16 mouse cellular contexts compared by ENCODE assay signal in the genomic region with DNA sequence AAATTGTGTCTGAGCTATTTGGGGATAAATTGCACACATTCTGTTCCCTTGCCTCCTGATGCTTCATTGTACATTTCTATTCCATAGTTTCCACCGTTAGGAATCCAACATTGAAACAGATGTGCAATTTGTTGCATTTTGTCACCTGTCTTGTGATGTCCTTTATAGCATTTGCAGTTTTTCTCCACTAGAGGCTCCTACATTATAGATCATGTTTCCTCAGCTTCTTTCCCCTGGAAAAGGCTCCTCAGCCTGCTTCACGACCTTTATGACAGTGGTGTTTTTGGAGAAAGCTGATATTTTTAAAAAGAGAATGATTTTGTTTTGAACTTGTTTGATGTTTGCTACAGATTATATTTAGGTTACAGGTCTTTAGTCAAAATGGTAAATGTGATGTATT. TPM values are rescaled to one million over a fixed set of nuclear protein-coding genes. Genes with fewer than 3 reads are reported as not detected.
DNase-seq lines count a peak whose midpoint lies in the region; ATAC-seq and TF ChIP-seq lines count a peak whose summit lies in the region.
"Had no signal": no experiment of that assay in that cellular context is flagged by ENCODE, and none has a peak within 500 bp of the region (broad histone marks: within the 10 kb centered on the region; RNA-seq: fewer than 3 reads in every experiment).

No protein-coding gene starts in this region.

- H3K4me2 ChIP-seq in liver, embryonic 11.5 days: no peak overlapping the region

- peak; percentile 72 for TF ChIP-seq CTCF in gastrocnemius, adult 2 months (IDR thresholded peaks at IDR 0.05)
- TF ChIP-seq CTCF in liver, adult 2 months (IDR thresholded peaks at IDR 0.05; ENCODE audit: low read depth, low read length): no peak

- H3K27ac ChIP-seq in gastrocnemius, adult 2 months: no peak overlapping the region
- H3K27ac ChIP-seq in liver, adult 2 months (replicated peaks; ENCODE audit: insufficient read depth, low read depth, low read length): no peak overlapping the region
- no peak overlapping the region for H3K27ac ChIP-seq in liver, embryonic 11.5 days (ENCODE audit: low read depth, low read length)

- DNase-seq in gastrocnemius, adult 2 months: no peak
- no peak for DNase-seq in gastrocnemius, adult 18-20 months (ENCODE audit: low spot score)
- peak; percentile 36 for DNase-seq in liver, adult 2 months (ENCODE audit: extremely low read depth, low read depth, low spot score)
- no peak for DNase-seq in liver, embryonic 11.5 days (ENCODE audit: low spot score)
- peak; percentile 0 for DNase-seq in Muller cell, postnatal 12 days (ENCODE audit: inconsistent ontology term)
- no peak for DNase-seq in thymus, postnatal 25 days
- DNase-seq: cerebellum, postnatal 25 days; gastrocnemius, postnatal 14 days; kidney, adult 18-20 months; layer of hippocampus, adult 9-11 months; right cerebral cortex, postnatal 14 days; thymus, postnatal 36 days had no signal

- no peak for TF ChIP-seq POLR2A in liver, adult 2 months (IDR thresholded peaks at IDR 0.05; ENCODE audit: extremely low read depth, insufficient read depth, low read length)

- no peaks in the 10 kb centered on the region for H3K9me3 ChIP-seq in liver, embryonic 11.5 days (ENCODE audit: control insufficient read depth, low read length)

- H3K27me3 ChIP-seq in liver, adult 2 months (ENCODE audit: control insufficient read depth, insufficient read depth, low read length): no peaks in the 10 kb centered on the region; the same call in 1 of the 2 replicates
- no peaks in the 10 kb centered on the region for H3K27me3 ChIP-seq in liver, embryonic 11.5 days (replicated peaks; ENCODE audit: control insufficient read depth, insufficient read depth, low read length)

- no peak overlapping the region for H3K4me3 ChIP-seq in gastrocnemius, adult 2 months
- H3K4me3 ChIP-seq in liver, adult 2 months (ENCODE audit: insufficient read depth, low read depth, low read length): no peak overlapping the region
- no peak overlapping the region for H3K4me3 ChIP-seq in liver, embryonic 11.5 days (ENCODE audit: low read depth, low read length)

- H3K9ac ChIP-seq in liver, adult 2 months (ENCODE audit: low read depth, low read length): no peak overlapping the region
- H3K9ac ChIP-seq in liver, embryonic 11.5 days (ENCODE audit: low read depth, low read length): no peak overlapping the region

- peaks cover 4% of the 10 kb centered on the region; the same call in 1 of the 2 replicates for H3K4me1 ChIP-seq in liver, adult 2 months (ENCODE audit: control insufficient read depth, insufficient read depth, low read length)
- H3K4me1 ChIP-seq in liver, embryonic 11.5 days (replicated peaks; ENCODE audit: control insufficient read depth, insufficient read depth, low read length): no peaks in the 10 kb centered on the region

- WGBS in liver, adult 2 months: 18% methylated on average over 2 of the region's 2 CpGs
- WGBS in liver, embryonic 11.5 days: 29% methylated on average over 2 of the region's 2 CpGs

- intact Hi-C loops in gastrocnemius, adult 2 months (cut with DNase I): loop anchor here (2.0 kb wide), 1 partner anchor 368 kb away; no protein-coding TSS in a partner anchor

- H3K36me3 ChIP-seq in liver, adult 2 months (ENCODE audit: control insufficient read depth, insufficient read depth, low read length): no peaks in the 10 kb centered on the region
- H3K36me3 ChIP-seq in liver, embryonic 11.5 days (ENCODE audit: control insufficient read depth, insufficient read depth, low read length): no peaks in the 10 kb centered on the region

- H3K79me2 ChIP-seq in liver, adult 2 months (ENCODE audit: control insufficient read depth, insufficient read depth, low read length): no peaks in the 10 kb centered on the region

- no peak for ATAC-seq in liver, embryonic 11.5 days (replicated peaks; ENCODE audit: low FRiP score)
- peak; percentile 81; the same call in 1 of the 2 replicates for ATAC-seq in megakaryocyte-erythroid progenitor cell, adult 5-6 weeks (replicated peaks; ENCODE audit: low FRiP score, low TSS enrichment, poor library complexity, severe bottlenecking)

RNA-seq across cellular contexts. Expression of a gene that starts 18.7 kb away (rescaled TPM):
- total RNA-seq in gastrocnemius, adult 2 months (2021): not detected
- total RNA-seq in gastrocnemius, adult 18-20 months (2021): not detected
- total RNA-seq in liver, adult 2 months (2014; rRNA removed): not detected in 2 replicates
- not detected in 2 replicates for polyA plus RNA-seq in liver, adult 2 months (2012; rRNA removed)
- not detected in 2 replicates for polyA plus RNA-seq in liver, embryonic 11.5 days (2014; fragmentation: Nextera tagmentation; extraction: Ambion mirVana)
- not detected in 2 replicates for total RNA-seq in megakaryocyte-erythroid progenitor cell, adult 5-6 weeks (2014; fragmentation: Nextera tagmentation)
- total RNA-seq in megakaryocyte-erythroid progenitor cell, adult 5-6 weeks (2017): not detected in 2 replicates
- total RNA-seq: gastrocnemius, postnatal 14 days; monocyte, adult 5-6 weeks; neutrophil, adult 5-6 weeks had no signal
- polyA plus RNA-seq: heart, embryonic 14.5 days had no signal

RNA-seq across cellular contexts. Expression of a gene that starts 25.1 kb away (rescaled TPM):
- total RNA-seq in gastrocnemius, adult 2 months (2021): 10 to 100 TPM; 37.7 to 58.5 TPM
- 10 to 100 TPM; 52.4 to 56.0 TPM for total RNA-seq in gastrocnemius, adult 18-20 months (2021)
- total RNA-seq in liver, adult 2 months (2014; rRNA removed): 46.7 and 54.1 TPM in 2 replicates
- polyA plus RNA-seq in liver, adult 2 months (2012; rRNA removed): 26.3 and 28.8 TPM in 2 replicates
- polyA plus RNA-seq in liver, embryonic 11.5 days (2014; fragmentation: Nextera tagmentation; extraction: Ambion mirVana): 18.1 and 20.3 TPM in 2 replicates
- 36.5 and 52.3 TPM in 2 replicates for total RNA-seq in megakaryocyte-erythroid progenitor cell, adult 5-6 weeks (2014; fragmentation: Nextera tagmentation)
- total RNA-seq in megakaryocyte-erythroid progenitor cell, adult 5-6 weeks (2017): 19.7 and 91.6 TPM in 2 replicates

RNA-seq across cellular contexts. Expression of a gene that starts 33.8 kb away (rescaled TPM):
- not detected for total RNA-seq in gastrocnemius, adult 2 months (2021)
- not detected for total RNA-seq in gastrocnemius, adult 18-20 months (2021)
- total RNA-seq in liver, adult 2 months (2014; rRNA removed): not detected in 2 replicates
- polyA plus RNA-seq in liver, adult 2 months (2012; rRNA removed): not detected in 2 replicates
- not detected in 2 replicates for polyA plus RNA-seq in liver, embryonic 11.5 days (2014; fragmentation: Nextera tagmentation; extraction: Ambion mirVana)
- total RNA-seq in megakaryocyte-erythroid progenitor cell, adult 5-6 weeks (2014; fragmentation: Nextera tagmentation): not detected in 2 replicates
- not detected in 2 replicates for total RNA-seq in megakaryocyte-erythroid progenitor cell, adult 5-6 weeks (2017)
- total RNA-seq: gastrocnemius, postnatal 14 days; monocyte, adult 5-6 weeks; neutrophil, adult 5-6 weeks had no signal
- polyA plus RNA-seq: heart, embryonic 14.5 days had no signal

RNA-seq across cellular contexts. Expression of a gene that starts 43.6 kb away (rescaled TPM):
- not detected for total RNA-seq in gastrocnemius, adult 2 months (2021)
- total RNA-seq in gastrocnemius, adult 18-20 months (2021): not detected
- total RNA-seq in liver, adult 2 months (2014; rRNA removed): not detected in 2 replicates
- not detected in 2 replicates for polyA plus RNA-seq in liver, adult 2 months (2012; rRNA removed)
- polyA plus RNA-seq in liver, embryonic 11.5 days (2014; fragmentation: Nextera tagmentation; extraction: Ambion mirVana): 0.16 TPM in 1 of 2 replicates, not detected in the other
- total RNA-seq in megakaryocyte-erythroid progenitor cell, adult 5-6 weeks (2014; fragmentation: Nextera tagmentation): not detected in 2 replicates
- not detected in 2 replicates for total RNA-seq in megakaryocyte-erythroid progenitor cell, adult 5-6 weeks (2017)
- total RNA-seq: gastrocnemius, postnatal 14 days; neutrophil, adult 5-6 weeks had no signal

RNA-seq across cellular contexts. Expression of a gene that starts 58.1 kb away (rescaled TPM):
- not detected for total RNA-seq in gastrocnemius, adult 2 months (2021)
- total RNA-seq in gastrocnemius, adult 18-20 months (2021): not detected
- total RNA-seq in liver, adult 2 months (2014; rRNA removed): not detected in 2 replicates
- not detected in 2 replicates for polyA plus RNA-seq in liver, adult 2 months (2012; rRNA removed)
- not detected in 2 replicates for polyA plus RNA-seq in liver, embryonic 11.5 days (2014; fragmentation: Nextera tagmentation; extraction: Ambion mirVana)
- not detected in 2 replicates for total RNA-seq in megakaryocyte-erythroid progenitor cell, adult 5-6 weeks (2014; fragmentation: Nextera tagmentation)
- not detected in 2 replicates for total RNA-seq in megakaryocyte-erythroid progenitor cell, adult 5-6 weeks (2017)
- total RNA-seq: gastrocnemius, postnatal 14 days; monocyte, adult 5-6 weeks; neutrophil, adult 5-6 weeks had no signal
- polyA plus RNA-seq: heart, embryonic 14.5 days had no signal

Comparison
In these comparisons a context has a peak if more than half of its experiments do, and no peak if none do; other contexts are left out.
1. DNase-seq: peak in liver, adult 2 months (single experiment) and Muller cell, postnatal 12 days (single experiment); none in gastrocnemius, adult 2 months (single experiment), gastrocnemius, adult 18-20 months (single experiment), liver, embryonic 11.5 days (single experiment) and thymus, postnatal 25 days (single experiment).